Mouse (Mus musculus) liver, embryonic 13.5 days (tissue): Measurements from ENCODE around the gene Cdh22. TPM values are rescaled to one million over a fixed set of nuclear protein-coding genes. Genes with fewer than 3 reads are reported as not detected.

Experiments
- ATAC-seq: fragments of 200-750 bp; cut with Nextera tagmentation; 2 replicates; pipeline ENCODE4 v1.8.0; 2017; ENCODE audit warnings: low read depth, mild to moderate bottlenecking, moderate number of reproducible peaks, moderate library complexity
- DNase-seq: peaks from one replicate; pipeline ENCODE4 v3.0.0; 2022
- H3K27ac ChIP-seq: fragments of 300-500 bp; sonication (generic); 2 replicates; pipeline ENCODE4 v1.5.1; 2015; ENCODE audit warnings: moderate library complexity, mild to moderate bottlenecking, inconsistent platforms
- H3K27me3 ChIP-seq: fragments of 300-500 bp; sonication (generic); 2 replicates; pipeline ENCODE4 v1.6.1; 2015; ENCODE audit warnings: mild to moderate bottlenecking, inconsistent platforms
- H3K36me3 ChIP-seq: fragments of 300-500 bp; sonication (generic); 2 replicates; pipeline ENCODE4 v1.6.1; 2015; ENCODE audit warnings: mild to moderate bottlenecking, inconsistent platforms
- H3K4me1 ChIP-seq: fragments of 300-500 bp; sonication (generic); replicated peaks from 2 replicates; pipeline ENCODE4 v1.6.1; 2015; ENCODE audit warnings: inconsistent platforms
- H3K4me2 ChIP-seq: fragments of 300-500 bp; sonication (generic); 2 replicates; pipeline ENCODE4 v1.6.1; 2015; ENCODE audit warnings: inconsistent platforms, mild to moderate bottlenecking, moderate library complexity
- H3K4me3 ChIP-seq: fragments of 300-500 bp; sonication (generic); replicated peaks from 2 replicates; pipeline ENCODE4 v1.5.1; 2015; ENCODE audit warnings: mild to moderate bottlenecking, inconsistent platforms
- H3K9ac ChIP-seq: fragments of 300-500 bp; sonication (generic); 2 replicates; pipeline ENCODE4 v1.6.1; 2015; ENCODE audit warnings: mild to moderate bottlenecking, inconsistent platforms
- H3K9me3 ChIP-seq: fragments of 300-500 bp; sonication (generic); replicated peaks from 2 replicates; pipeline ENCODE4 v1.6.1; 2016; ENCODE audit warnings: inconsistent platforms
- WGBS: fragments of 180-500 bp; shearing (Covaris S2); methylation state at CpG from one replicate; pipeline ENCODE4 v1.1.7; 2015; ENCODE audit not compliant: insufficient replicate concordance; 5-methylcytosine and 5-hydroxymethylcytosine counted together
- polyA plus RNA-seq: library from polyadenylated mRNA; unstranded; fragments of >200 nt; fragmentation: Nextera tagmentation; extraction: Ambion mirVana; gene quantifications from 2 replicates; pipeline ENCODE4 v1.2.1, GENCODE M21; 2015

Cdh22 gene
- polyA plus RNA-seq, 1 experiment from 2014 or later, result not detected

DNA sequence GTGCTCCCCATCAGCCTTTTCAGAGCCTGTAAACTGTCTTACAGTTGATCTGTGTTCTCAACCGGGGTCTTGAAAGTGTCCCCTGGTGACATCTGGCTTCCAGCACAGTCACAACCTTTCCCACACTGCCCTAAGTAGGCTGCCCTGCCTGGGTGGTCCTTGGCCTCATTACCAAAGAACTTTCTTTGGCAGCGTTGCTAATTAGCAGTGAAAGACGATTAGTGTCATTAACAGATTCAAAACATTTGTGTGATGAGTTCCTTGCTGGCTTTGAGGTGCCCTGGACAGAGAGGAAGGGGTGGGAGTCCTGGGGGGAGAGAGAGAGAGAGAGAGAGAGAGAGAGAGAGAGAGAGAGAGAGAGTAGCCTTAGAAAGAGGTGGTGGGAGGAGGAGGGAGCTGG, 14.3 kb upstream of the Cdh22 start:
- ATAC-seq (no peak), DNase-seq (no peak)
- H3K27me3 ChIP-seq, result peaks cover 55% of the 10 kb centered on the region
- no peak overlapping the region for H3K4me3 ChIP-seq
- no peaks in the 10 kb centered on the region for H3K4me1 ChIP-seq
- no peaks in the 10 kb centered on the region for H3K9me3 ChIP-seq
- 26% methylated on average over 3 of the region's 3 CpGs for WGBS
- no peak overlapping the region for H3K9ac ChIP-seq
- H3K27ac ChIP-seq, result no peak overlapping the region
- no peaks in the 10 kb centered on the region for H3K36me3 ChIP-seq
- no peak overlapping the region for H3K4me2 ChIP-seq

GRCm38 (mm10) chr2:165246349-165246748, 11.7 kb upstream of the Cdh22 start:
- Histone ChIP-seq H3K4me3 (no peak overlapping the region), H3K4me2 (no peak overlapping the region), H3K27me3 (peaks cover 61% of the 10 kb centered on the region), H3K4me1 (no peaks in the 10 kb centered on the region), H3K9ac (no peak overlapping the region), H3K9me3 (no peaks in the 10 kb centered on the region), H3K36me3 (no peaks in the 10 kb centered on the region), H3K27ac (no peak overlapping the region)
- ATAC-seq, result no peak
- no peak for DNase-seq
- WGBS, result 22% methylated on average over 11 of the region's 11 CpGs

- ATAC-seq, result no peak
- no peaks in the 10 kb centered on the region for H3K4me1 ChIP-seq
- H3K9ac ChIP-seq, result no peak overlapping the region
- H3K27ac ChIP-seq, result no peak overlapping the region
- no peak overlapping the region for H3K4me3 ChIP-seq
- H3K9me3 ChIP-seq, result no peaks in the 10 kb centered on the region
- WGBS, result 13% methylated on average over 11 of the region's 11 CpGs
- H3K4me2 ChIP-seq, result no peak overlapping the region
- H3K27me3 ChIP-seq, result peaks cover 92% of the 10 kb centered on the region
- H3K36me3 ChIP-seq, result no peaks in the 10 kb centered on the region
- no peak for DNase-seq
Measured at GRCm38 (mm10) chr2:165243122-165243720, 8.6 kb upstream of the Cdh22 start.

DNA sequence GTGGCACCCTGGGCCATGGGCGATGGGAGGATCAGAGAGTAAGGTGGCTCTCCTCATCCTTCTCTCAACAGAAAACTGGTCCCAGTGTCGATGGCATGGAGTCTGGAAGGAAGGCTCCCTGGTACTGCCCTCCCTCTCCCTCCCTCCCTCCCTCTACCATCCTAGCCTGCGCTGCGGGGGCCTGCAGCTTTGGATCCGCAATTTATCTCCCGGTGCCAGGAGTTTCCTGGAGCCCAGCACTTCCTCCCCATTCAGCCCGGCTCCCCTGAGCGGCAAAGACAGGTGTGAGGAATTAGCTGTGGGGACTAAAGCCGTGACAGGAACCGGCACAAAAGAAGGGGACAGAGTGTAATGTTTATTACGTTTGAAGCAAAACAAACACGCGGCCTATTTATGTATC, 7.9 kb upstream of the Cdh22 start:
- H3K4me1 ChIP-seq, result no peaks in the 10 kb centered on the region
- no peak overlapping the region for H3K27ac ChIP-seq
- H3K4me3 ChIP-seq, result no peak overlapping the region
- H3K4me2 ChIP-seq, result no peak overlapping the region
- ATAC-seq (no peak), DNase-seq (no peak)
- peaks cover 94% of the 10 kb centered on the region for H3K27me3 ChIP-seq
- no peak overlapping the region for H3K9ac ChIP-seq
- H3K36me3 ChIP-seq, result no peaks in the 10 kb centered on the region
- H3K9me3 ChIP-seq, result no peaks in the 10 kb centered on the region
- 4% methylated on average over 13 of the region's 13 CpGs for WGBS

GRCm38 (mm10) chr2:165241786-165242185, 7.1 kb upstream of the Cdh22 start:
- no peak overlapping the region for H3K27ac ChIP-seq
- H3K27me3 ChIP-seq, result peaks cover 92% of the 10 kb centered on the region
- H3K4me1 ChIP-seq, result no peaks in the 10 kb centered on the region
- no peak overlapping the region for H3K9ac ChIP-seq
- no peaks in the 10 kb centered on the region for H3K9me3 ChIP-seq
- H3K36me3 ChIP-seq, result no peaks in the 10 kb centered on the region
- ATAC-seq (no peak), DNase-seq (no peak)
- no peak overlapping the region for H3K4me3 ChIP-seq
- H3K4me2 ChIP-seq, result no peak overlapping the region
- 22% methylated on average over 7 of the region's 7 CpGs for WGBS

DNA sequence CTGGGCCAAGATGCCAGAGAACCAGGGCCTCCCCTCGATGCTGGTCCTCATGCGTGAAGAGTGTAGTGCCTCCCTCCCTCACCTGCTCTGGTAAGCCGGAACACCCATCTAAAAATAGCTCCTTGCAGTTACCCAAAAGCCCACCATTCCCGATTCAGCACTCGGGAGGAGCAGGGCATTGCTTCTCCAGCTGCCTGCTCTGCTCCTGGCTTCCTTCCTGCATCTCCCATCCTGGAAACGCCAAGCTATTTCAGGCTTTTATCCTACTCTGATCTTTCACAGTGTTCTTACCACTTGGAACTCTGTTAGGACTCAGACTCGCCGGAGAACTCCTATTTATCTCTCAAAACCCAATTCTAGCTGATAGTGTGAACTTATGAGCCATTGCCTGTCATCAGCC, 5.7 kb upstream of the Cdh22 start:
- Histone ChIP-seq H3K4me3 (no peak overlapping the region), H3K27ac (no peak overlapping the region), H3K27me3 (peaks cover 95% of the 10 kb centered on the region), H3K9ac (no peak overlapping the region), H3K4me2 (no peak overlapping the region), H3K4me1 (no peaks in the 10 kb centered on the region), H3K9me3 (no peaks in the 10 kb centered on the region), H3K36me3 (no peaks in the 10 kb centered on the region)
- no peak for DNase-seq
- ATAC-seq, result no peak
- 17% methylated on average over 8 of the region's 8 CpGs for WGBS

- no peak overlapping the region for H3K9ac ChIP-seq
- WGBS, result 15% methylated on average over 15 of the region's 15 CpGs
- peaks cover 96% of the 10 kb centered on the region for H3K27me3 ChIP-seq
- no peaks in the 10 kb centered on the region for H3K36me3 ChIP-seq
- ATAC-seq (no peak), DNase-seq (no peak)
- H3K4me1 ChIP-seq, result 0 out of 2 replicates have a peak, but pooled peaks cover 5% of the 10 kb centered on the region
- no peaks in the 10 kb centered on the region for H3K9me3 ChIP-seq
- no peak overlapping the region for H3K27ac ChIP-seq
- no peak overlapping the region for H3K4me2 ChIP-seq
- no peak overlapping the region for H3K4me3 ChIP-seq
Measured at GRCm38 (mm10) chr2:165239533-165240144, 5.0 kb upstream of the Cdh22 start.

- no peak overlapping the region for H3K4me2 ChIP-seq
- H3K4me3 ChIP-seq, result no peak overlapping the region
- H3K9ac ChIP-seq, result no peak overlapping the region
- no peak for DNase-seq
- H3K27ac ChIP-seq, result no peak overlapping the region
- no peak for ATAC-seq
- H3K4me1 ChIP-seq, result peaks cover 13% of the 10 kb centered on the region; the same call in 1 of the 2 replicates
- 17% methylated on average over 12 of the region's 12 CpGs for WGBS
- no peaks in the 10 kb centered on the region for H3K36me3 ChIP-seq
- H3K9me3 ChIP-seq, result no peaks in the 10 kb centered on the region
- H3K27me3 ChIP-seq, result peaks cover 98% of the 10 kb centered on the region
Measured at GRCm38 (mm10) chr2:165238416-165239145, 3.9 kb upstream of the Cdh22 start.

- H3K4me3 ChIP-seq, result peak overlapping the region; percentile 45
- H3K27me3 ChIP-seq, result peaks cover 95% of the 10 kb centered on the region
- H3K9me3 ChIP-seq, result no peaks in the 10 kb centered on the region
- H3K27ac ChIP-seq, result no peak overlapping the region
- WGBS, result under 1% methylated on average over 34 of the region's 41 CpGs
- no peak for DNase-seq
- ATAC-seq, result no peak
- H3K36me3 ChIP-seq, result no peaks in the 10 kb centered on the region
- peak overlapping the region; percentile 62 for H3K4me2 ChIP-seq
- peaks cover 14% of the 10 kb centered on the region; the same call in 1 of the 2 replicates for H3K4me1 ChIP-seq
- H3K9ac ChIP-seq, result no peak overlapping the region
Measured at GRCm38 (mm10) chr2:165234291-165234612, 401 bp downstream of the Cdh22 start.

DNA sequence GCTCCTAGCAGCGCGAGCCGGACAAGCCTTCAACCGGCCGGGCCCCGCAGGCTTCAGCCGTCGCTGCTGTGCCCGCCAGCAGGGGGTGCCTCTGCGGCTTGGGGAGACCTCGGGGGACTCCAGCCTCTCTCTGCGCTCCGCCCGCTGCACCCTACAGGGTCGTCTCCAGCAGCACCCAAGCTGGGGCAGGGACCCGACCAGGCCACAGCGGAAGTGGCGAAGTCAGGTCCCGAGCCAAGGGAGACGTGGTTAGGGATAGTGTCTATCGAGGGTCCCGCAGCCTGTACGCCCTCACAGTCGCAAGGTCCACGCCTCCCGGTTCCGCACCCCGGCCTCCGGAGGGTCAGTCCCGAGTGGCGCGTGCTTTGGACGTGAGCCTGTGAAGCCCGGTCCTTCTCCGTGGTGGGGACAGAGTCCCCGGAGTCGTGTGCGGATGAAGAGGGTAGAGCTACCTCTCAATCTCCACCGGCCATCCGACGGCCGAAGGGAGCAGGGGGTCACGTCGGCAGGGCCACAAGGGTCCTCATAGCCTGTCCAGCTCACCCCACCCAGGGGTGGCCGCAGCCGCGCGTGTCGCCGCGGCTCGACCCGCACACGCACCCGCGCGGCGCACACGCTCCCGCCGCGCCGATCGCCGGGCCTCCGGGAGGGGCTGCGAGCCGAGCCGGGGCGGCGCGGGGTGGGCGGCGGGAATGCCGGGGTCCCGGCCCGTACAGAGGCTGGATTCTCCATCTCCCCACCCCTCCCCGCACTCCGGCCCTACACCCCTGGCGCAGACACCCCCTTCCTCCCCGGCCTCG, 962 bp downstream of the Cdh22 start:
- 2% methylated on average over 75 of the region's 82 CpGs for WGBS
- Histone ChIP-seq H3K27ac (no peak overlapping the region), H3K36me3 (no peaks in the 10 kb centered on the region), H3K27me3 (peaks cover 92% of the 10 kb centered on the region), H3K4me2 (peak overlapping the region; percentile 62), H3K4me3 (peak overlapping the region; percentile 45), H3K9me3 (no peaks in the 10 kb centered on the region), H3K9ac (no peak overlapping the region), H3K4me1 (peaks cover 14% of the 10 kb centered on the region; the same call in 1 of the 2 replicates)
- DNase-seq (no peak), ATAC-seq (no peak)

GRCm38 (mm10) chr2:165229050-165229449, 5.6 kb downstream of the Cdh22 start:
- no peaks in the 10 kb centered on the region for H3K9me3 ChIP-seq
- 67% methylated on average over 11 of the region's 11 CpGs for WGBS
- H3K4me3 ChIP-seq, result no peak overlapping the region
- DNase-seq (no peak), ATAC-seq (no peak)
- no peak overlapping the region for H3K27ac ChIP-seq
- no peak overlapping the region for H3K4me2 ChIP-seq
- peaks cover 59% of the 10 kb centered on the region for H3K27me3 ChIP-seq
- H3K36me3 ChIP-seq, result no peaks in the 10 kb centered on the region
- H3K9ac ChIP-seq, result no peak overlapping the region
- H3K4me1 ChIP-seq, result peaks cover 5% of the 10 kb centered on the region; the same call in 1 of the 2 replicates
